Mouse (Mus musculus) midbrain, embryonic 14.5 days (tissue): Measurements from ENCODE around the gene Trmo. TPM values are rescaled to one million over a fixed set of nuclear protein-coding genes. Genes with fewer than 3 reads are reported as not detected.

ENCODE experiments used
- ATAC-seq: fragments of 200-750 bp; cut with Nextera tagmentation; 2 replicates; pipeline ENCODE4 v1.8.0; 2017; ENCODE audit warnings: moderate number of reproducible peaks, moderate library complexity; ENCODE audit not compliant: low FRiP score, low TSS enrichment
- DNase-seq: peaks from one replicate; pipeline ENCODE4 v3.0.0-alpha.2; 2015
- H3K27ac ChIP-seq: fragments of 300-500 bp; sonication (generic); replicated peaks from 2 replicates; pipeline ENCODE4 v1.5.1; 2014; ENCODE audit warnings: mild to moderate bottlenecking, low read depth, low read length, moderate library complexity
- H3K27me3 ChIP-seq: fragments of 300-500 bp; sonication (generic); 2 replicates; pipeline ENCODE4 v1.6.1; 2014; ENCODE audit warnings: low read length, control low read depth, mixed read lengths; ENCODE audit not compliant: control insufficient read depth, insufficient read depth
- H3K36me3 ChIP-seq: fragments of 300-500 bp; sonication (generic); 2 replicates; pipeline ENCODE4 v1.6.1; 2014; ENCODE audit warnings: low read length, control low read depth; ENCODE audit not compliant: control insufficient read depth, insufficient read depth
- H3K4me1 ChIP-seq: fragments of 300-500 bp; sonication (generic); 2 replicates; pipeline ENCODE4 v1.6.1; 2014; ENCODE audit warnings: mild to moderate bottlenecking, antibody characterized with exemption, low read length, control low read depth; ENCODE audit not compliant: control insufficient read depth, insufficient read depth
- H3K4me2 ChIP-seq: fragments of 300-500 bp; sonication (generic); 2 replicates; pipeline ENCODE4 v1.6.1; 2014; ENCODE audit warnings: mild to moderate bottlenecking, low read length, moderate library complexity
- H3K4me3 ChIP-seq: fragments of 300-500 bp; sonication (generic); replicated peaks from 2 replicates; pipeline ENCODE4 v1.5.1; 2014; ENCODE audit warnings: low read depth, low read length
- H3K9ac ChIP-seq: fragments of 300-500 bp; sonication (generic); replicated peaks from 2 replicates; pipeline ENCODE4 v1.6.1; 2014; ENCODE audit warnings: mild to moderate bottlenecking, low read length, moderate library complexity
- H3K9me3 ChIP-seq: fragments of 300-500 bp; sonication (generic); 2 replicates; pipeline ENCODE4 v1.6.1; 2016; ENCODE audit warnings: low read length, control low read depth, mixed read lengths; ENCODE audit not compliant: control insufficient read depth
- WGBS: fragments of 180-500 bp; shearing (Covaris S2); extraction: QIAGEN DNeasy Blood & Tissue Kit; methylation state at CpG from one replicate; pipeline ENCODE4 v1.1.7; 2014; 5-methylcytosine and 5-hydroxymethylcytosine counted together
- polyA plus RNA-seq: library from polyadenylated mRNA; unstranded; fragments of >200 nt; fragmentation: Nextera tagmentation; extraction: Ambion mirVana; gene quantifications from 2 replicates; pipeline ENCODE4 v1.2.1, GENCODE M21; 2014

The Trmo gene
- polyA plus RNA-seq, 1 experiment from 2014 or later: 10.1 TPM

GRCm38 (mm10) chr4:46361258-46361657, 28.0 kb downstream of the Trmo start:
- no peaks in the 10 kb centered on the region for H3K9me3 ChIP-seq
- H3K27ac ChIP-seq: no peak overlapping the region
- H3K4me1 ChIP-seq: no peaks in the 10 kb centered on the region
- no peak for ATAC-seq
- no peak overlapping the region for H3K9ac ChIP-seq
- DNase-seq: no peak
- 80% methylated on average over 5 of the region's 5 CpGs for WGBS
- H3K4me3 ChIP-seq: no peak overlapping the region
- H3K4me2 ChIP-seq: no peak overlapping the region
- no peaks in the 10 kb centered on the region for H3K36me3 ChIP-seq
- H3K27me3 ChIP-seq: no peaks in the 10 kb centered on the region

- DNase-seq (no peak), ATAC-seq (no peak)
- Histone ChIP-seq H3K27ac (no peak overlapping the region), H3K27me3 (0 out of 2 replicates have a peak, but pooled peaks cover 4% of the 10 kb centered on the region), H3K4me3 (no peak overlapping the region), H3K36me3 (no peaks in the 10 kb centered on the region), H3K9ac (no peak overlapping the region), H3K9me3 (no peaks in the 10 kb centered on the region), H3K4me1 (no peaks in the 10 kb centered on the region), H3K4me2 (no peak overlapping the region)
- 74% methylated on average over 12 of the region's 12 CpGs for WGBS
These were observed 29.5 kb downstream of the Trmo start for GRCm38 (mm10) chr4:46359539-46360253.

GRCm38 (mm10) chr4:46356351-46357133, 32.7 kb downstream of the Trmo start:
- Histone ChIP-seq H3K36me3 (no peaks in the 10 kb centered on the region), H3K4me1 (no peaks in the 10 kb centered on the region), H3K27me3 (peaks cover 16% of the 10 kb centered on the region; the same call in 1 of the 2 replicates), H3K4me3 (no peak overlapping the region), H3K9me3 (no peaks in the 10 kb centered on the region), H3K4me2 (no peak overlapping the region), H3K27ac (no peak overlapping the region), H3K9ac (no peak overlapping the region)
- ATAC-seq (no peak), DNase-seq (peak; percentile 62)
- WGBS: 47% methylated on average over 12 of the region's 12 CpGs

GRCm38 (mm10) chr4:46353045-46353444, 36.2 kb downstream of the Trmo start:
- no peak overlapping the region for H3K4me2 ChIP-seq
- H3K9ac ChIP-seq: no peak overlapping the region
- no peaks in the 10 kb centered on the region for H3K4me1 ChIP-seq
- H3K4me3 ChIP-seq: no peak overlapping the region
- 7% methylated on average over 10 of the region's 10 CpGs for WGBS
- H3K27me3 ChIP-seq: peaks cover 48% of the 10 kb centered on the region
- H3K36me3 ChIP-seq: no peaks in the 10 kb centered on the region
- H3K27ac ChIP-seq: no peak overlapping the region
- ATAC-seq (no peak), DNase-seq (no peak)
- H3K9me3 ChIP-seq: no peaks in the 10 kb centered on the region

GRCm38 (mm10) chr4:46349530-46349929, 39.7 kb downstream of the Trmo start:
- no peak overlapping the region for H3K4me2 ChIP-seq
- no peaks in the 10 kb centered on the region for H3K36me3 ChIP-seq
- H3K4me1 ChIP-seq: no peaks in the 10 kb centered on the region
- H3K27ac ChIP-seq: no peak overlapping the region
- ATAC-seq: no peak
- H3K27me3 ChIP-seq: peaks cover 77% of the 10 kb centered on the region
- no peak overlapping the region for H3K9ac ChIP-seq
- no peak for DNase-seq
- H3K9me3 ChIP-seq: no peaks in the 10 kb centered on the region
- no peak overlapping the region for H3K4me3 ChIP-seq
- 39% methylated on average over 5 of the region's 5 CpGs for WGBS

- no peaks in the 10 kb centered on the region for H3K4me1 ChIP-seq
- ATAC-seq (no peak), DNase-seq (no peak)
- H3K27ac ChIP-seq: no peak overlapping the region
- H3K9me3 ChIP-seq: no peaks in the 10 kb centered on the region
- H3K36me3 ChIP-seq: no peaks in the 10 kb centered on the region
- H3K9ac ChIP-seq: no peak overlapping the region
- peaks cover 83% of the 10 kb centered on the region for H3K27me3 ChIP-seq
- 16% methylated on average over 9 of the region's 9 CpGs for WGBS
- H3K4me3 ChIP-seq: no peak overlapping the region
- no peak overlapping the region for H3K4me2 ChIP-seq
These were observed 40.3 kb downstream of the Trmo start for GRCm38 (mm10) chr4:46348897-46349296.

GRCm38 (mm10) chr4:46347580-46348515, 41.4 kb downstream of the Trmo start:
- Histone ChIP-seq H3K9ac (no peak overlapping the region), H3K4me1 (no peaks in the 10 kb centered on the region), H3K27ac (no peak overlapping the region), H3K27me3 (peaks cover 87% of the 10 kb centered on the region), H3K36me3 (no peaks in the 10 kb centered on the region), H3K4me2 (no peak overlapping the region), H3K9me3 (no peaks in the 10 kb centered on the region), H3K4me3 (no peak overlapping the region)
- WGBS: 2% methylated on average over 41 of the region's 41 CpGs
- peak; percentile 35 for DNase-seq
- ATAC-seq: no peak

GRCm38 (mm10) chr4:46347141-46347540, 42.1 kb downstream of the Trmo start:
- no peak for DNase-seq
- 5% methylated on average over 4 of the region's 4 CpGs for WGBS
- no peaks in the 10 kb centered on the region for H3K36me3 ChIP-seq
- no peaks in the 10 kb centered on the region for H3K9me3 ChIP-seq
- no peak overlapping the region for H3K4me3 ChIP-seq
- no peak overlapping the region for H3K9ac ChIP-seq
- no peak for ATAC-seq
- H3K27me3 ChIP-seq: peaks cover 94% of the 10 kb centered on the region
- H3K27ac ChIP-seq: no peak overlapping the region
- no peak overlapping the region for H3K4me2 ChIP-seq
- H3K4me1 ChIP-seq: no peaks in the 10 kb centered on the region
